Mouse (Mus musculus): ENCODE results near the gene Oprd1. TPM values are rescaled to one million over a fixed set of nuclear protein-coding genes. Genes with fewer than 3 reads are reported as not detected.

The Oprd1 gene
- polyA plus RNA-seq, 1 experiment from 2014 or later, result 1.5 TPM

Other genes starting within 250 kb of the Oprd1 start
- 6.9 and 8.2 TPM in 2 replicates for gene Tmem200b, start 222.7 kb downstream of the Oprd1 start, polyA plus RNA-seq (2016; fragmentation: Nextera tagmentation; extraction: Ambion mirVana)
- gene Gm10300, start 69.8 kb downstream of the Oprd1 start, polyA plus RNA-seq (2016; fragmentation: Nextera tagmentation; extraction: Ambion mirVana), result 0.15 and 0.28 TPM in 2 replicates
- gene Epb41, start 69.2 kb downstream of the Oprd1 start, polyA plus RNA-seq (2016; fragmentation: Nextera tagmentation; extraction: Ambion mirVana), result 97.6 and 102 TPM in 2 replicates
- gene Ythdf2, start 67.8 kb upstream of the Oprd1 start, polyA plus RNA-seq (2016; fragmentation: Nextera tagmentation; extraction: Ambion mirVana), result 77.1 and 80.1 TPM in 2 replicates
- gene Gmeb1, start 117.1 kb upstream of the Oprd1 start, polyA plus RNA-seq (2016; fragmentation: Nextera tagmentation; extraction: Ambion mirVana), result 26.3 and 27.3 TPM in 2 replicates
- 34.7 and 39.5 TPM in 2 replicates for gene Taf12, start 129.9 kb upstream of the Oprd1 start, polyA plus RNA-seq (2016; fragmentation: Nextera tagmentation; extraction: Ambion mirVana)
- gene Rab42, start 158.9 kb upstream of the Oprd1 start, polyA plus RNA-seq (2016; fragmentation: Nextera tagmentation; extraction: Ambion mirVana), result 1.1 TPM in 2 replicates
- 64.8 and 68.5 TPM in 2 replicates for gene Trnau1ap, start 185.1 kb upstream of the Oprd1 start, polyA plus RNA-seq (2016; fragmentation: Nextera tagmentation; extraction: Ambion mirVana)
- gene Rcc1, start 209.1 kb upstream of the Oprd1 start, polyA plus RNA-seq (2016; fragmentation: Nextera tagmentation; extraction: Ambion mirVana), result 39.2 and 47.1 TPM in 2 replicates

Measured in heart, embryonic 12.5 days (tissue).